Mouse (Mus musculus) gastrocnemius, adult 18-20 months (tissue): ENCODE results near the gene 1700023F06Rik. TPM values are rescaled to one million over a fixed set of nuclear protein-coding genes. Genes with fewer than 3 reads are reported as not detected.

ENCODE experiments used
- DNase-seq: peaks from one replicate; pipeline ENCODE4 v3.0.0; 2021; ENCODE audit warnings: low spot score
- total RNA-seq, 2 experiments: library from RNA; stranded (reverse); gene quantifications; 2 replicates each; pipeline ENCODE4 v1.2.3; 2021

Gene 1700023F06Rik
- total RNA-seq, 2 experiments from 2014 or later = not detected

GRCm38 (mm10) chr11:103184891-103185290 lies 23.5 kb downstream of the 1700023F06Rik start:
- peak; percentile 56 for DNase-seq

- DNase-seq = no peak
Measured at GRCm38 (mm10) chr11:103181911-103182310, 26.4 kb downstream of the 1700023F06Rik start.

DNA sequence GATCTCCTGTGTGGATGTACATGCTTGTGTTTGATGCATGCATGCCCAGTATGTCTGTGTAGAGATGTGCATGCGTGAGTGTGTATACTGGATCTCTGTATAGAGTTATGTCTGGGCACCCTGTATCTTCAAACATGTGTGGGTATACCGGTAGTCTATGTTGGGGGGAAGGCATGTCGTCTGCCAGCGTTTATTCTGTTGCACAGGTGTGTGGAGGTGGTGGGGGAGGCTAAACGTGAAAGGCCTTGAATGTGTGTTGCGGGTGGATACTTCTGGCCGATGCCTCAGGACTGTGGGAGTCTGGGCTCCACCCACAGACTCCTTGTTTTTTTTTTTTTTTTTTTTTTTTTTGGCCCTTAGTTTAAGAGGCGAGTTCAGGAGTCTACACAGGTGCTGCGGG lies 27.0 kb downstream of the 1700023F06Rik start:
- DNase-seq = no peak

GRCm38 (mm10) chr11:103180426-103180825 lies 27.9 kb downstream of the 1700023F06Rik start:
- DNase-seq = no peak

- DNase-seq = no peak
Measured at GRCm38 (mm10) chr11:103178748-103179147, 29.6 kb downstream of the 1700023F06Rik start.

GRCm38 (mm10) chr11:103177815-103178485 lies 30.4 kb downstream of the 1700023F06Rik start:
- DNase-seq = no peak

DNA sequence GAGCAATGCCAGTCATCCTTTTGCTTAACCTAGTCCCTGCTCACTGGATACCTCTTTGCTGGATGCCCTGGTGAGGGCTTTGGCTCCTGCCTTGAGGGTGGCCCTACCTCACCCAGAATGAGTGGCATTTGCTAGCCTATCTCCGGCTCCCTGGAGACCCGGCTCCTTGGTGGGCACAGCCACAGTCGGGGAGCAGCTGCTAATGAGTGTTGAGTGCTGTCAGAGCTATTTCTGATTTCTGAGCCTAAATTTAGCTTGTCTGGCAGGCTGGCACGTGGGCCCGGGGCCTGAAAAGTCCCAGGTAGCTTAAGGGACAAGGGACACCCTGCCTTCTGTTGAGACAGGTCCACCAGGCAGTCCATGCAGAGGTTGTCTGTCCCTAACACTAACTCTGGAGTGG lies 31.1 kb downstream of the 1700023F06Rik start:
- DNase-seq = no peak

- DNase-seq = no peak
Measured at GRCm38 (mm10) chr11:103176510-103176909, 31.8 kb downstream of the 1700023F06Rik start.

DNA sequence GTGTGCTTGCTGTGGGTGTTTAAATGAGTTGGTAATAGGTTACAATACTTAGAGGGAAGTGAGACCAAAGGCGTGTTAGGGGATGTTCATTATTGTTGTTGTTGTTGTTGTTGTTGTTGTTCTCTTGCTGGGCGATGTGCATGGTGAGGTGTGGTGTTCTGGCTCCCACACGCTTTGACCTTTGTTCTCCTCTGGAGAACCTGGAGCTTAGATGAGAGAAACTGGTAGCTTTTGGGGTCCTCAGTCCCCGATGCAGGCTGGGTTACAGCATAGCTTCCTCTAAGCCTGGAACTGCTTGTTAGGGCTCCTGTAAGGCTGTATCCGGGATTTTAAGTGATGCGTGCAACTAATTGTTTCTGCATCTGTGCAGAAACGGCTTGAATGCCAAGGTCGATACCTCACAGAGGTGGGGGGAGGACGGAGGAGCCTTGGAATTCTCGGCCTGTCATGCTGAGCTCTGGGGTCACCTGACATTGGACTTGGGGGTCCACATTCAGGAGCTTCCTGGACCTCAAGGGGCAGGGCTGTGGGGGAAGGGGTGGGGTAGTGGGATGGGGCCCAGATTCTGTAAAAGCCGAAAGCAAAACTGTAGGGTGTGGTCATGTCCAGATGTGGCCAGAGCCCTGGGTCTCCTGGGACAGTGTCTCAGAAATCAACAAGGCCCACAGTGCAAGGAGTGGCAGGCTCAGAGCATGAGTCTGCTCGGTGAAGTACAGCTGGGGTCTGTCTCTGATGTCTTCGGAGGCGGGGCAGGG lies 32.5 kb downstream of the 1700023F06Rik start:
- peak; percentile 60 for DNase-seq

- DNase-seq = no peak
Measured at GRCm38 (mm10) chr11:103174891-103175391, 33.4 kb downstream of the 1700023F06Rik start.

GRCm38 (mm10) chr11:103174411-103174832 lies 33.9 kb downstream of the 1700023F06Rik start:
- DNase-seq = no peak

GRCm38 (mm10) chr11:103173771-103174344 lies 34.5 kb downstream of the 1700023F06Rik start:
- DNase-seq = no peak

DNA sequence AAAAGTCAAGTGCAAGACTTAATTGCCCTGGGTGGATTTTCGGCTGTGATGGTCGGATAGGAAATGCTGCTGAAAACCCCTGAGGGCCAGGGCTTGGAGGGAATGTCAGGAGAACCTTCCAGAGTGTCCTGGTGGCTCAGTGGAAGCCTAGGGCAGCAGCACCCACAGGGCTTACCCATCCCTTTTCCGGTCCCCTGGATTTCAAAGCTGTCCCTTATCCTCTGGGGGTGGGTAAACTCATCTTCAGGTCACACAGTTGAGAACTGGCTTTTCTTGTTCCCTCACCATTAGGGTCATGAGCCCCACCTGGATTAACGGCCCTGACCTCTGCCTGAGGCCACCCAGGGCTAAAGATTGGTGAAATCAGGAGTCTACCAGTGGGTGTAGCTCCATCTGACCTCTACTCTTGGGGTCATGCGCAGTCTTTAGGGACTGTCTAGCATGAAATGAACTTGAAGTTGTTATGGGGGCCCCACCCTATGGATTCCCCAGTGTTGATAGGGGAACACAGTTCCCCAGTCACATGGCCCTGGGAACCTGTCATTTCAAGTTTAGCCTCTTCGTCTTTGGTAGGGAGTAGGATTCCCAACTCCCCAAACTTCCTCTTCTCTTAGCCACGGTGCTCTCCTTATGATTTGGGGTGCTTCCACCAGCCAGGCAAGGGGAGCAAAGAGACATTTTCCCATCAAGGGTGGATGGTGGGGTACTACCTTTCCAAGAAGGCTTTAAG lies 35.2 kb downstream of the 1700023F06Rik start:
- no peak for DNase-seq

DNA sequence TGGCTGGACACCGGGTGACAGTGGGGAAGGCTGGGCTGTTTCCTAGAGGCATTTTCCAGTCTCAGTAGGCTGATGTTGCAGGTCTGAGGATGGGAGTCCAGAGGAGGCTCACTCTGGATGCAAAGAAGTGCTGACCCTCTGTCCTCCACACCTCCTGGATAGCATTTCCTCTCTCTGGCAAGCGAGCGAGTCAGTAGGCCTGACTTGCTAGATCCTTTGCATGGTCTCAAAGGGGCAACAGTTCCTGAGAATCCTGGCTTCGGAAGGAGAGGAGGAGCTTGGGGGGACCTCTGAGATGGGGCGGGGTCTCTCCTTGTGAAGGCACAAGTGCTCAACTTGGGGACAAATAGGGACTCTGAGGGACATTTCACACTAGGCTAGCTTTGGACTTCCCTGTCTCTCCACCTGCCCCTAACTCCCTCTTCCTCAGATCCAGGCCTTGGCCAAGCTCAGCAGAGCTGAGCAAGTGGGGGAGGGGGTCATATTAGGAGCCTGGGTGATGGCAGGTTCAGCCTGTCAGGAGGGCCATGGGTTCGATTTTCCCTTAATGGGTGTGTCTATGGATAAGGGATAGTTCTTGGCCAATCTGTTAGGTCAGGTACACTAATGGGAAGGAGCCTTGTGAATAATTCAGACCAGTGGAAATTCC lies 35.8 kb downstream of the 1700023F06Rik start:
- DNase-seq = no peak

- DNase-seq = peak; percentile 47
Measured at GRCm38 (mm10) chr11:103171703-103172391, 36.5 kb downstream of the 1700023F06Rik start.

DNA sequence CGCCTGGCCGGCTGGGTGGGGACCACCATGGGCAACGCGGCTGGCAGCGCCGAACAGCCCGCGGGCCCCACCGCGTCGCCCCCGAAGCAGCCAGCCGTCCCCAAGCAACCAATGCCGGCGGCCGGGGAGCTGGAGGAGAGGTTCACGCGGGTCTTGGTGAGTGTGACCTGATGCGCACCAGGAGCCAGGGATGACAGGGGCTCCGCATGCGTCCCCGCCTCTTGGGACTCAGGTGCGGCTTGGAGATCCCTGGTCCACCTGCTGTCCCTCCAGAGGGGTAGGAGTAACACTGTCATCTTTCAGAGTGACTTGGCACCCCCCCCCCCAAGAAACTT lies 37.1 kb downstream of the 1700023F06Rik start:
- DNase-seq = no peak

DNA sequence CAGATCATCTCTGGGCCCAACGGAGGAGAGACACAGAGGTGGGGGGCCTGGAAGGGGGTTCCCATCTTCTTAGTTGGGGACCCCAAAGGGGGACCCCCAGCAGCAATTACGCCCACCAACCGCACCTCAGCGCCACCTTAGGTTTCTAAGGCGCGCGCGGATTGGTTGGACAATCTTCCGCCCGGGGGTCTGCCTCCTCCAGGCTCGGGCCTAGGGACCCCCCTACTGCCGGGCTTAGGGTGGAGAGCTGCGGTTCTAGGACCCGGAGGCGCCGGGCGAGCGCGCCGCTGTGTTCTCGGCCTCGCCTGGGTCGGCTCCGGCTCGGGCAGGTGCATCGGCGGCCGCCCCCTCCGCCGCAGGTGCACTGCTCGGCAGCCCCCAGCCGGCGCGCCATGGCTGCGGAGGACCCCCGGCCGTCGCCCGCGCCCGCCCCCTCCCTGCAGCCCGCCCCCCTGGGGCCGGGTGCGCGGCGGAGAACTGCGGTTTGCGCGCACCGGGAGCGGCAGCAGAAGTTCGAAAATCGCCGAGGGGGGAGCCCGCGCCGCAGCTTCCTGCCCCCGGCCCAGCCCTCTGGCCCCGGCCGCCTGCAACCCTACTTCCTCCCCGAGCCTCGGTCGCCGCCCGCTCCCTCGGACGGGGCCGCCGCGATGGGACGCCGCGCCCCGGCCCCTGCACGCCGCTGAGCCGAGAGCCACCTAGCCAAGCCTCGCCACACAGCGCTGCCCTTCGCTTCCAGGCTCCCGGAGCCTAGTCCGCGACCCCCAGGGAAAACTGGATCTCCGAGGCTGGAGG lies 37.7 kb downstream of the 1700023F06Rik start, which contains the start of gene Fmnl1:
Fmnl1 (plus strand) TSS at position 614 of the 792 bp plus-strand sequence.
- DNase-seq = no peak

- no peak for DNase-seq
Measured at GRCm38 (mm10) chr11:103170111-103170493, 38.3 kb downstream of the 1700023F06Rik start.

DNA sequence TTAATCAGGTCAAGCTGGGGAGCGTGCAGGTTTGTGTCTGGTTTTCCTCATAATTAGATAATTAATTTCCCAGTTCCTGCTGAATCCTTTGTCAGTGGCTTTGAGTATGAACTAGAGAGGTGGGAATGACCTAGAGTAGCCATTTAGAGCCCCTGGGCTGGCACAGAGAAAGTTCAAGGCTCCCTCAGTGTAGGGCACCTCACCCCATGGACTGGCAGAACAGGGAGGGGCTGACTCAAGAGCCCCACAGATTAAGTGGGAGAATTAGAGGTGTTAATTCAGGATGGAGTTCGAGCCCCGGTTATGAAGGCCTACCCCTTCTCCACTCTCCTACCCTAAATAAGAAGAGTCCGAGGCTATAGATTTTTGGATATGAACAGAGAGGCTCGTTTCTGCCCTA lies 38.7 kb downstream of the 1700023F06Rik start:
- DNase-seq = no peak
